Mouse (Mus musculus) MEL-GATA-1-ER (cell line): ENCODE measurements around the gene Map3k9.

ENCODE experiments used
- DNase-seq: peaks from one replicate; pipeline ENCODE4 v3.0.0-alpha.2; 2012; ENCODE audit warnings: low read depth; ENCODE audit errors: extremely low read depth

Gene Map3k9

GRCm38 (mm10) chr12:81719161-81719560 lies 61.8 kb downstream of the Map3k9 start:
- peak; percentile 92 for DNase-seq

- no peak for DNase-seq
Observed at GRCm38 (mm10) chr12:81712618-81713017, 68.4 kb downstream of the Map3k9 start.

GRCm38 (mm10) chr12:81702903-81703302 lies 78.1 kb downstream of the Map3k9 start:
- no peak for DNase-seq

- DNase-seq: no peak
Observed at GRCm38 (mm10) chr12:81698011-81698410, 83.0 kb downstream of the Map3k9 start.

GRCm38 (mm10) chr12:81691177-81691730 lies 89.7 kb downstream of the Map3k9 start:
- no peak for DNase-seq

GRCm38 (mm10) chr12:81690751-81691150 lies 90.2 kb downstream of the Map3k9 start:
- DNase-seq: no peak

- DNase-seq: no peak
Observed at GRCm38 (mm10) chr12:81690111-81690510, 90.9 kb downstream of the Map3k9 start.

- DNase-seq: no peak
Observed at GRCm38 (mm10) chr12:81689505-81690056, 91.4 kb downstream of the Map3k9 start.

GRCm38 (mm10) chr12:81688537-81688936 lies 92.4 kb downstream of the Map3k9 start:
- DNase-seq: no peak

GRCm38 (mm10) chr12:81687873-81688272 lies 93.1 kb downstream of the Map3k9 start:
- DNase-seq: no peak

- DNase-seq: no peak
Observed at GRCm38 (mm10) chr12:81686406-81687117, 94.4 kb downstream of the Map3k9 start.

GRCm38 (mm10) chr12:81685981-81686380 lies 95.0 kb downstream of the Map3k9 start:
- DNase-seq: no peak

- DNase-seq: no peak
Observed at GRCm38 (mm10) chr12:81684096-81684495, 96.9 kb downstream of the Map3k9 start.

GRCm38 (mm10) chr12:81683395-81683794 lies 97.6 kb downstream of the Map3k9 start:
- no peak for DNase-seq

GRCm38 (mm10) chr12:81679807-81680529 lies 101.0 kb downstream of the Map3k9 start:
- DNase-seq: no peak

- DNase-seq: no peak
Observed at GRCm38 (mm10) chr12:81675557-81675956, 105.4 kb downstream of the Map3k9 start.
